In genomic region chr16:34080818-34081217, GRCm38 (mm10) we compare ENCODE assay signal across 14 mouse cellular contexts.
DNase-seq lines count a peak whose midpoint lies in the region; ATAC-seq lines count a peak whose summit lies in the region.
"Had no signal": no experiment of that assay in that cellular context is flagged by ENCODE, and none has a peak within 500 bp of the region (broad histone marks: within the 10 kb centered on the region; RNA-seq: fewer than 3 reads in every experiment).

No protein-coding gene starts in this region.

- no peaks in the 10 kb centered on the region for H3K36me3 ChIP-seq in heart, embryonic 12.5 days
- peaks cover 90% of the 10 kb centered on the region for H3K36me3 ChIP-seq in megakaryocyte, embryonic 14.5 days (replicated peaks; ENCODE audit: low read length)
- no peaks in the 10 kb centered on the region for H3K36me3 ChIP-seq in stomach, embryonic 15.5 days
- H3K36me3 ChIP-seq: liver, embryonic 13.5 days had no signal

- H3K9me3 ChIP-seq in heart, embryonic 12.5 days (replicated peaks) = no peaks in the 10 kb centered on the region
- no peaks in the 10 kb centered on the region for H3K9me3 ChIP-seq in megakaryocyte, embryonic 14.5 days
- H3K9me3 ChIP-seq in stomach, embryonic 15.5 days = no peaks in the 10 kb centered on the region
- H3K9me3 ChIP-seq: liver, embryonic 13.5 days had no signal

- 29% methylated on average over 6 of the region's 6 CpGs for WGBS in heart, embryonic 12.5 days
- 38% methylated on average over 6 of the region's 6 CpGs for WGBS in stomach, embryonic 15.5 days

- H3K27ac ChIP-seq in heart, embryonic 12.5 days (ENCODE audit: poor library complexity, severe bottlenecking) = peak overlapping the region; percentile 93
- H3K27ac ChIP-seq in stomach, embryonic 15.5 days = peak overlapping the region; percentile 89

- H3K27me3 ChIP-seq in heart, embryonic 12.5 days (replicated peaks) = no peaks in the 10 kb centered on the region
- no peaks in the 10 kb centered on the region for H3K27me3 ChIP-seq in megakaryocyte, embryonic 14.5 days (replicated peaks)
- H3K27me3 ChIP-seq in stomach, embryonic 15.5 days (replicated peaks) = no peaks in the 10 kb centered on the region
- H3K27me3 ChIP-seq: liver, embryonic 13.5 days had no signal

- no peak overlapping the region for H3K4me3 ChIP-seq in heart, embryonic 12.5 days
- peak overlapping the region; percentile 31 for H3K4me3 ChIP-seq in megakaryocyte, embryonic 14.5 days (replicated peaks)
- no peak overlapping the region for H3K4me3 ChIP-seq in stomach, embryonic 15.5 days (replicated peaks)
- H3K4me3 ChIP-seq: erythroblast, embryonic 14.5 days; layer of hippocampus, adult 2 months; liver, embryonic 13.5 days had no signal

- intact Hi-C loops in heart, postnatal 25 days (cut with DNase I) = loop anchor here (5.0 kb wide), 1 partner anchor 49 kb away; no protein-coding TSS in a partner anchor
- intact Hi-C loops in heart, postnatal 10 days (cut with DNase I) = loop anchor here (2.0 to 5.0 kb wide), 2 partner anchors 14 to 49 kb away; no protein-coding TSS in a partner anchor

- DNase-seq in heart, postnatal 25 days (ENCODE audit: low spot score) = no peak
- peak; percentile 43 to 44 for DNase-seq in heart, postnatal 10 days
- no peak for DNase-seq in Muller cell, postnatal 12 days (ENCODE audit: inconsistent ontology term)
- no peak for DNase-seq in spleen, postnatal 4 days (ENCODE audit: low spot score in 2 of 2)
- DNase-seq: cerebellum, postnatal 36 days; kidney, adult 11 months; liver, embryonic 13.5 days; right cerebral cortex, postnatal 4 days had no signal

- H3K9ac ChIP-seq in heart, embryonic 12.5 days = peak overlapping the region; percentile 17; the same call in 1 of the 2 replicates
- no peak overlapping the region for H3K9ac ChIP-seq in stomach, embryonic 15.5 days
- H3K9ac ChIP-seq: liver, embryonic 13.5 days had no signal

- no peak for ATAC-seq in heart, embryonic 12.5 days (ENCODE audit: insufficient number of reproducible peaks, low FRiP score)
- no peak for ATAC-seq in megakaryocyte, adult 5-6 weeks (ENCODE audit: poor library complexity, severe bottlenecking)
- ATAC-seq in stomach, embryonic 15.5 days (ENCODE audit: insufficient read depth, low FRiP score, low read depth) = peak; percentile 45; the same call in 1 of the 2 replicates

- 0 out of 2 replicates have a peak overlapping the region, but pooled peaks have one; percentile 26 for H3K4me2 ChIP-seq in heart, embryonic 12.5 days
- no peak overlapping the region for H3K4me2 ChIP-seq in stomach, embryonic 15.5 days
- H3K4me2 ChIP-seq: liver, embryonic 13.5 days had no signal

- peaks cover 72% of the 10 kb centered on the region for H3K4me1 ChIP-seq in heart, embryonic 12.5 days (replicated peaks)
- H3K4me1 ChIP-seq in megakaryocyte, embryonic 14.5 days = peaks cover 98% of the 10 kb centered on the region
- H3K4me1 ChIP-seq in stomach, embryonic 15.5 days = peaks cover 33% of the 10 kb centered on the region; the same call in 1 of the 2 replicates

Comparison
In these comparisons a context has a peak if more than half of its experiments do, and no peak if none do; other contexts are left out.
1. DNase-seq: peak in heart, postnatal 10 days (2 of 2); none in heart, postnatal 25 days (single experiment), Muller cell, postnatal 12 days (single experiment) and spleen, postnatal 4 days (0 of 2).